Mouse (Mus musculus) lung, adult 10 weeks (tissue): ENCODE data around the gene Ruvbl1. TPM values are rescaled to one million over a fixed set of nuclear protein-coding genes. Genes with fewer than 3 reads are reported as not detected.

Source experiments
- polyA plus RNA-seq: library from polyadenylated mRNA; stranded (reverse); fragments of 350-450 nt; fragmentation: Illumina TruSeq; extraction: RNeasy Lipid Tissue Mini Kit (QIAGEN cat#74804); gene quantifications from one replicate; pipeline ENCODE4 v1.2.3, GENCODE M21; 2014; ENCODE audit warnings: low read depth, low replicate concordance; ENCODE audit not compliant: insufficient read depth

Ruvbl1 gene
- polyA plus RNA-seq: 26.0 TPM

DNA sequence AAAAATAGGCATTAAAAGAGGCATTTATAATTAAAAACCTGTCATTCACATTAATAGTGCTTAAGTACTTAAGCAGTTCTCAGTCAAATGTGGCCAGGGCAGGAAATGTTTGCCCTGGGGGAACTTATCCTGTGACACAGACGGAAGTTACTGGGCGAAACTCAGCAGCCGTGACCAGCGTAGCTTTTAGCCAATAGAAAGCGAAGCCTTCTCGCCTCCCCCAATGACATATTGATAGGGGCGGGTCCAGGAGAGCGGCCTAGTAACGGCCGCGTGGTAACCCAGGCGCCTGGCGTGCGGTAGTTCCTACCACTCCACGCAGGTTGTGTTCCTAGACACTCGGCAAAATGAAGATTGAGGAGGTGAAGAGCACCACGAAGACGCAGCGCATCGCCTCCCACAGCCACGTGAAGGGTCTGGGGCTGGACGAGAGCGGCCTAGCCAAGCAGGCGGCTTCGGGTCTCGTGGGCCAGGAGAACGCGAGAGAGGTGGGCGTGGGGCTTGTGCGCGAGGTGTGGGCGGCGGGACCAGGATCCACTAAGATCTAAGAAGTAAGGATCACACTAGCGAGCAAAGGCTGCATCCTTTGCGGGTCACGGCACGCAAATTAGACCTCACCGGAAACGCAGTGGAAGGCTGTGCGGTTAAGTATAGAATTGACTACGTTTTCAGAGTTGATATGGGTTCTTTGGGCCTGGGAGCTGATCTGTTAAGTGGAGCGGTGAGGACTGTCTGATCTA, at the start of gene Ruvbl1:
Gene Ruvbl1, plus strand, starts transcription at position 229 of the 740 bp plus-strand sequence.

DNA sequence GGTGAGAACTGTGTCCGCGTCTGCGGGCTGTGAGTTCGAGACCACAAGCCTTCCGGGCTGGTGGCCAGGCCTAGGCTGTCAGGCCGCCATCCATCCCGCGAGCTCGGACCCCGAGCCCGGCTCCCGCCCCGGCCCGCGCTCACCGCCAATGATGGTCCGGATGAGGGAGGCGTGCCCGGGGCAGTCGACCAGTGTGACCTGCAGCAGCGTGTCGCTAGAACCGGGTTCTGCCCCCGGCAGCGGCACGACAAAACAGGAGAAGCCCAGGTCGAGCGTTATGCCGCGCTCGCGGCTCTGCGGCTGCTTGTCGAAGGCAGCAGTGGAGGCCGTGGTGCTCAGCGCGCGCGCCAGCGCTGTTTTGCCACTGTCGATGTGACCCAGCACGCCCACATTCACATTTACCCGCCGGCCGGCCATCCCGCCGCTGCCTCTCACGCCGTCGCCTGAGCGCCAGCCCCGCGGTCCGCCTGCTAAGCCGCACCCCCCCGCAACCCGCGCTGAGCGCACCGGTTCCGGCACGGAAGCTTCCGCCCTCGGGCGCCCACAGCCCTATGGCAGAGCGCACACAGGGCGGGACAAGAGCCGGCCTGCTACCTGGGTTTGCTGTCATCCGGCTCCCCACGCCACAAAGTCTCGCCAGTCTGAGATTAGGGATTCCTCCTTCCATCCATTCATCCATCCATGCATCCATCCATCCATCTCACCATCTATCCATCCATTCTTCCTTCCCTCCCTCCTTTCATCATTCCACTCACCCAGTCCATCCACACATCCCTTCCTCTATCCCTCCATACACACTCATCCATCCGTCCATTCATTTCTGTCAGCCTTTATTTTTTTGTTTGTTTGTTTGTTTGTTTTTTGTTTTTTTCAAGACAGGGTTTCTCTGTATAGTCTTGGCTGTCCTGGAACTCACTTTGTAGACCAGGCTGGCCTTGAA, 18.9 kb upstream of the Ruvbl1 start, which contains the start of gene Eefsec:
Gene Eefsec, minus strand, starts transcription at position 477 of the 940 bp plus-strand sequence.

DNA sequence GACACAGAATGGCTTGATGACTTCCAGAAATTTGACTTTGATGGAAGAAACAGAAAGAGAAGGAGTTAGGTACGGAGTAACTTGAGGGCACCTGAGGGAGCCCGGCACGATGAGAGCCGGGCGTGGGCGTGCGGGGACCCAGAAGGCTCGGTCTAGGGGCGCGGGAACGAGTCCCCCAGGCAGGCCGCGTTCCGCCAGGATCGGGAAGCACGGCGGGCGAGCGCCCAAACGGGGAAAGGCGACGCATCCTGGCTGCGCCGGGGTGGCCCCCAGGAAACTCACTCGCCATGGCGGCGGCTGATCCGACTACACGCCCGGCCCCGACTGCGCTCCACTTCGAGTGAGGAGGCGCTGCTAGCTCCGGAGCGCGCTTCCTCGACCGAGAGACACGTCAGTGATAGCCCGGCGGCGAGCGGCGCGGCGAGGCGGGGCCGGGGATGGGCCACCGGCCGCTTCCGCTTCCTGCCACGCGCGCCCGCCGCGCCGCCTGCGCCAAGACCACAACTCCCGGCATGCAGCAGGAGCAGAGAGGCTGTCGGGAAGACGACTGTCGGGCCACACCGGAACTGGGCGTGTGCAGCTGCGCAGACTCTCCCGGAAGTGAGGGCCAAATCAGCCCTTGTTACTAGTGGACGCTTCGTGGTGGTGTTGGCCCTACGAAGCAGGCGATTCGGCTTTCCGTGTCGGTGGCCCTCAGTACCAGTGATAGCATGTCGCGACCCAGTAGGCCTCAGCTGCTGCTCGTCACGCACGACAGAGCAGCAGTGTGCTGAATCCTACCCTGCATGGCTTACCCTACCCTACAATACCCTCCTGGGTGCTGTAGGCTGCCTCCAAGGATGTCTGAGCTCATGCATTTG, 53.4 kb downstream of the Ruvbl1 start, which contains the start of gene Sec61a1:
Gene Sec61a1, minus strand, starts transcription at position 502 of the 860 bp plus-strand sequence.

Other genes with a start within 250 kb of the Ruvbl1 start
- not detected for gene Dnajb8, start 243.1 kb upstream of the Ruvbl1 start, polyA plus RNA-seq
- gene Eefsec, start 18.9 kb upstream of the Ruvbl1 start, polyA plus RNA-seq: 6.3 TPM
- gene Sec61a1, start 53.5 kb downstream of the Ruvbl1 start, polyA plus RNA-seq: 72.6 TPM
- gene Kbtbd12, start 172.5 kb downstream of the Ruvbl1 start, polyA plus RNA-seq: 0.11 TPM